Mouse (Mus musculus): Measurements from ENCODE around the gene Gm49378. TPM values are rescaled to one million over a fixed set of nuclear protein-coding genes. Genes with fewer than 3 reads are reported as not detected.

The Gm49378 gene
- polyA plus RNA-seq, 1 experiment, result 0.17 TPM

DNA sequence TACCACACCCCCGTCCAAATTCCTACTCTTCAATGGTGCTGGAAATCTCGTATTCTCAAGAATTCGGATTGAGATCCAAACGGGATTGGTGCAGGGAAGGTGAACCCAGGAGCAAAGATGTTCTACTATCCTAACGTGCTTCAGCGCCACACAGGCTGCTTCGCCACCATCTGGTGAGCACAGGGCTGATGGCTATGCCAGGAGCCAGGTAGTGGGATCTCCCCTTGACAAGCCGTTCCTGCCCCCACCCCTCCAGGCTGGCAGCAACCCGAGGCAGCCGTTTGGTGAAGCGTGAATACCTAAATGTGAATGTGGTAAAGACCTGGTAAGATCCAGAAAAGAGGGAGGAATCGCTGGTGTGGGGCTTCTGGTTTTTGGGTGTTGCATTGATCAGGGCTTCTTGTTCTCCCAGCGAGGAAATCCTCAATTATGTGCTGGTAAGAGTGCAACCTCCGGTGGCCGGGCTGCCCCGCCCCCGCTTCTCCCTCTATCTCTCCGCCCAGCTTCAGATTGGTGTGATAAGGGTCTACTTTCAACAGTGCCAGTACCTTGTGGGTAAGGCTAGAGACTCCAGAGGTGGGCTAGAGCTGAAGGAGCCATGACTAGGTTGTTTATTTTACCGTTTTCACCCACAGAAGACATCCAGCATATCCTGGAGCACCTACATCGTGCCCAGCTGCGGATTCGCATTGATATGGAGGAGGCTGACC is 19.1 kb downstream of the Gm49378 start:
- no peaks in the 10 kb centered on the region for H3K36me3 ChIP-seq (ENCODE audit: control insufficient read depth, insufficient read depth)
- no peak overlapping the region for H3K4me2 ChIP-seq (ENCODE audit: low read depth)
- H3ac ChIP-seq (ENCODE audit: control insufficient read depth, insufficient read length), result no peak overlapping the region
- no peak overlapping the region for H3K4me3 ChIP-seq
- H3K27me3 ChIP-seq (ENCODE audit: control insufficient read depth, insufficient read depth, insufficient read length), result no peaks in the 10 kb centered on the region
- TF ChIP-seq USF1 (IDR thresholded peaks at IDR 0.05; ENCODE audit: low read depth) (no peak), MAX (IDR thresholded peaks at IDR 0.05; ENCODE audit: low read depth) (no peak), TCF3 (IDR thresholded peaks at IDR 0.05; ENCODE audit: insufficient read length, low read depth) (no peak), MYOD1 (IDR thresholded peaks at IDR 0.05; ENCODE audit: control insufficient read depth in 1 of 3, insufficient read length in 2 of 3, low read depth in 2 of 3) (no peak), SRF (IDR thresholded peaks at IDR 0.05; ENCODE audit: control insufficient read depth, insufficient read length, low read depth) (no peak), POLR2AphosphoS2 (IDR thresholded peaks at IDR 0.05; ENCODE audit: insufficient read length, low read depth) (no peak), POLR2A (IDR thresholded peaks at IDR 0.05; ENCODE audit: insufficient read length, low read depth) (no peak), REST (IDR thresholded peaks at IDR 0.05; ENCODE audit: insufficient read depth, insufficient read length) (no peak), E2F4 (IDR thresholded peaks at IDR 0.05; ENCODE audit: insufficient read depth) (no peak), MYOG (IDR thresholded peaks at IDR 0.05; ENCODE audit: control insufficient read depth in 1 of 3, insufficient read depth in 1 of 3, insufficient read length in 2 of 3, low read depth in 2 of 3) (no peak), TCF12 (IDR thresholded peaks at IDR 0.05; ENCODE audit: insufficient read depth, poor library complexity, severe bottlenecking) (no peak), CEBPB (IDR thresholded peaks at IDR 0.05; ENCODE audit: insufficient read depth, poor library complexity, severe bottlenecking) (no peak)
- H3K79me2 ChIP-seq (ENCODE audit: control insufficient read depth, insufficient read depth), result no peaks in the 10 kb centered on the region

GRCm38 (mm10) chr14:55617822-55618221 is 19.9 kb downstream of the Gm49378 start, which contains the start of gene Rec8:
Rec8 (plus strand) TSS chr14:55618037.
- Histone ChIP-seq H3K27me3 (ENCODE audit: control insufficient read depth, insufficient read depth, insufficient read length) (no peaks in the 10 kb centered on the region), H3K79me2 (ENCODE audit: control insufficient read depth, insufficient read depth) (no peaks in the 10 kb centered on the region), H3ac (ENCODE audit: control insufficient read depth, insufficient read length) (no peak within 1 kb of the TSS), H3K4me3 (no peak within 1 kb of the TSS), H3K4me2 (ENCODE audit: low read depth) (no peak within 1 kb of the TSS), H3K36me3 (ENCODE audit: control insufficient read depth, insufficient read depth) (no peaks in the 10 kb centered on the region)
- TF ChIP-seq MAX (IDR thresholded peaks at IDR 0.05; ENCODE audit: low read depth) (no peak), REST (IDR thresholded peaks at IDR 0.05; ENCODE audit: insufficient read depth, insufficient read length) (no peak), TCF3 (IDR thresholded peaks at IDR 0.05; ENCODE audit: insufficient read length, low read depth) (no peak), POLR2A (IDR thresholded peaks at IDR 0.05; ENCODE audit: insufficient read length, low read depth) (no peak)

GRCm38 (mm10) chr14:55616844-55617243 is 20.9 kb downstream of the Gm49378 start:
- no peaks in the 10 kb centered on the region for H3K36me3 ChIP-seq (ENCODE audit: control insufficient read depth, insufficient read depth)
- TF ChIP-seq TCF12 (IDR thresholded peaks at IDR 0.05; ENCODE audit: insufficient read depth, poor library complexity, severe bottlenecking) (no peak), REST (IDR thresholded peaks at IDR 0.05; ENCODE audit: insufficient read depth, insufficient read length) (no peak), TCF3 (IDR thresholded peaks at IDR 0.05; ENCODE audit: insufficient read length, low read depth) (no peak), POLR2AphosphoS2 (IDR thresholded peaks at IDR 0.05; ENCODE audit: insufficient read length, low read depth) (no peak), POLR2A (IDR thresholded peaks at IDR 0.05; ENCODE audit: insufficient read length, low read depth) (no peak), MAX (IDR thresholded peaks at IDR 0.05; ENCODE audit: low read depth) (no peak), USF1 (IDR thresholded peaks at IDR 0.05; ENCODE audit: low read depth) (no peak), SRF (IDR thresholded peaks at IDR 0.05; ENCODE audit: control insufficient read depth, insufficient read length, low read depth) (no peak), E2F4 (IDR thresholded peaks at IDR 0.05; ENCODE audit: insufficient read depth) (no peak), CEBPB (IDR thresholded peaks at IDR 0.05; ENCODE audit: insufficient read depth, poor library complexity, severe bottlenecking) (no peak), MYOD1 (IDR thresholded peaks at IDR 0.05; ENCODE audit: control insufficient read depth in 1 of 3, insufficient read length in 2 of 3, low read depth in 2 of 3) (no peak), MYOG (IDR thresholded peaks at IDR 0.05; ENCODE audit: control insufficient read depth in 1 of 3, insufficient read depth in 1 of 3, insufficient read length in 2 of 3, low read depth in 2 of 3) (no peak)
- H3K27me3 ChIP-seq (ENCODE audit: control insufficient read depth, insufficient read depth, insufficient read length), result no peaks in the 10 kb centered on the region
- H3K4me3 ChIP-seq, result no peak overlapping the region
- no peaks in the 10 kb centered on the region for H3K79me2 ChIP-seq (ENCODE audit: control insufficient read depth, insufficient read depth)
- H3ac ChIP-seq (ENCODE audit: control insufficient read depth, insufficient read length), result no peak overlapping the region
- H3K4me2 ChIP-seq (ENCODE audit: low read depth), result no peak overlapping the region

- Histone ChIP-seq H3K27me3 (ENCODE audit: control insufficient read depth, insufficient read depth, insufficient read length) (no peaks in the 10 kb centered on the region), H3K79me2 (ENCODE audit: control insufficient read depth, insufficient read depth) (no peaks in the 10 kb centered on the region), H3K36me3 (ENCODE audit: control insufficient read depth, insufficient read depth) (no peaks in the 10 kb centered on the region), H3K4me3 (no peak overlapping the region), H3ac (ENCODE audit: control insufficient read depth, insufficient read length) (no peak overlapping the region), H3K4me2 (ENCODE audit: low read depth) (no peak overlapping the region)
- TF ChIP-seq SRF (IDR thresholded peaks at IDR 0.05; ENCODE audit: control insufficient read depth, insufficient read length, low read depth) (no peak), TCF12 (IDR thresholded peaks at IDR 0.05; ENCODE audit: insufficient read depth, poor library complexity, severe bottlenecking) (no peak), TCF3 (IDR thresholded peaks at IDR 0.05; ENCODE audit: insufficient read length, low read depth) (no peak), REST (IDR thresholded peaks at IDR 0.05; ENCODE audit: insufficient read depth, insufficient read length) (no peak), POLR2A (IDR thresholded peaks at IDR 0.05; ENCODE audit: insufficient read length, low read depth) (no peak), MYOD1 (IDR thresholded peaks at IDR 0.05; ENCODE audit: control insufficient read depth in 1 of 3, insufficient read length in 2 of 3, low read depth in 2 of 3) (no peak), CEBPB (IDR thresholded peaks at IDR 0.05; ENCODE audit: insufficient read depth, poor library complexity, severe bottlenecking) (no peak), POLR2AphosphoS2 (IDR thresholded peaks at IDR 0.05; ENCODE audit: insufficient read length, low read depth) (no peak), USF1 (IDR thresholded peaks at IDR 0.05; ENCODE audit: low read depth) (no peak)
These were observed 21.8 kb downstream of the Gm49378 start for GRCm38 (mm10) chr14:55615876-55616275.

Data from myocyte (in vitro differentiated cells).